Comparison of ENCODE assay signal across 22 mouse cellular contexts in the genomic region with DNA sequence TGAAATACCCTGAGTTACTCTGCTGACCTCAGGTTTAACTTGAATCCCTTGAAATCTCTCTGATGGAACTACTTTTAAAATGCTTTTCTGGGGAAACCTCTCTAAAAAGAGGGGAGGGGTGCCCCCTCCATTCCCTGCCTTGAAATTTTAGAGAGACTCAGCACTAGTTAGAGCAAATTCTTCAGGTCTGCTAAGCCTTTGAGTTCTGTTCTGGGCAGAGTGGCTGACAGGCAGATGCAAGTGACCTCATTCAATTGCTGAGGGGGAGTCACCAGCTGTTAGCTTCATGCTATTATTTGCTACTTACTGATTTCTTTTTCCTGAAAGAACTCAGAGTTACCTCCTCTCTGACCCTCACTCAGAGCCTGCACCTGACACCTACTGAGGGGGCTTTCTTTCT. TPM values are rescaled to one million over a fixed set of nuclear protein-coding genes. Genes with fewer than 3 reads are reported as not detected.
DNase-seq lines count a peak whose midpoint lies in the region; ATAC-seq and TF ChIP-seq lines count a peak whose summit lies in the region.
"Had no signal": no experiment of that assay in that cellular context is flagged by ENCODE, and none has a peak within 500 bp of the region (broad histone marks: within the 10 kb centered on the region; RNA-seq: fewer than 3 reads in every experiment).

No protein-coding gene starts in this region.

- no peak overlapping the region for H3K4me3 ChIP-seq in embryonic facial prominence, embryonic 14.5 days (ENCODE audit: low read depth, low read length)
- H3K4me3 ChIP-seq in embryonic facial prominence, embryonic 10.5 days, result no peak overlapping the region
- no peak overlapping the region for H3K4me3 ChIP-seq in midbrain, embryonic 11.5 days (ENCODE audit: low read depth, low read length)
- no peak overlapping the region for H3K4me3 ChIP-seq in midbrain, postnatal 0 days (ENCODE audit: low read depth, low read length)
- no peak overlapping the region for H3K4me3 ChIP-seq in hindbrain, embryonic 13.5 days
- H3K4me3 ChIP-seq: embryonic facial prominence, embryonic 15.5 days; forebrain, embryonic 15.5 days; gastrocnemius, adult 2 months; hindbrain, embryonic 12.5 days had no signal

- no peaks in the 10 kb centered on the region for H3K4me1 ChIP-seq in embryonic facial prominence, embryonic 14.5 days (ENCODE audit: control insufficient read depth, insufficient read depth, low read length)
- H3K4me1 ChIP-seq in embryonic facial prominence, embryonic 10.5 days, result no peaks in the 10 kb centered on the region
- H3K4me1 ChIP-seq in midbrain, embryonic 11.5 days (ENCODE audit: control insufficient read depth, insufficient read depth, low read length), result no peaks in the 10 kb centered on the region
- H3K4me1 ChIP-seq in midbrain, postnatal 0 days (ENCODE audit: insufficient read depth, low read length), result no peaks in the 10 kb centered on the region
- no peaks in the 10 kb centered on the region for H3K4me1 ChIP-seq in hindbrain, embryonic 13.5 days (replicated peaks)
- H3K4me1 ChIP-seq: embryonic facial prominence, embryonic 15.5 days; forebrain, embryonic 15.5 days; hindbrain, embryonic 12.5 days had no signal

- ATAC-seq in embryonic facial prominence, embryonic 14.5 days (ENCODE audit: low read depth), result no peak
- ATAC-seq in midbrain, embryonic 11.5 days (ENCODE audit: low FRiP score), result no peak
- no peak for ATAC-seq in midbrain, postnatal 0 days (ENCODE audit: low FRiP score)
- no peak for ATAC-seq in hindbrain, embryonic 13.5 days (ENCODE audit: low FRiP score)
- ATAC-seq: activated CD4-positive, CD25-positive, alpha-beta regulatory T cell, adult 4 months; forebrain, embryonic 15.5 days; hindbrain, embryonic 16.5 days had no signal

- H3K27me3 ChIP-seq in embryonic facial prominence, embryonic 14.5 days (replicated peaks; ENCODE audit: control insufficient read depth, insufficient read depth, low read length), result no peaks in the 10 kb centered on the region
- no peaks in the 10 kb centered on the region for H3K27me3 ChIP-seq in embryonic facial prominence, embryonic 10.5 days (replicated peaks; ENCODE audit: low read depth, poor library complexity, severe bottlenecking)
- H3K27me3 ChIP-seq in midbrain, embryonic 11.5 days (ENCODE audit: control insufficient read depth, insufficient read depth, low read length), result no peaks in the 10 kb centered on the region
- H3K27me3 ChIP-seq in midbrain, postnatal 0 days (ENCODE audit: insufficient read depth, low read length), result no peaks in the 10 kb centered on the region
- no peaks in the 10 kb centered on the region for H3K27me3 ChIP-seq in hindbrain, embryonic 13.5 days
- H3K27me3 ChIP-seq: embryonic facial prominence, embryonic 15.5 days; forebrain, embryonic 15.5 days; hindbrain, embryonic 12.5 days had no signal

- TF ChIP-seq CTCF in midbrain, postnatal 0 days (IDR thresholded peaks at IDR 0.05), result no peak

- no peaks in the 10 kb centered on the region for H3K36me3 ChIP-seq in embryonic facial prominence, embryonic 14.5 days (ENCODE audit: control insufficient read depth, insufficient read depth, low read length)
- H3K36me3 ChIP-seq in embryonic facial prominence, embryonic 10.5 days (replicated peaks), result no peaks in the 10 kb centered on the region
- no peaks in the 10 kb centered on the region for H3K36me3 ChIP-seq in midbrain, embryonic 11.5 days (ENCODE audit: control insufficient read depth, insufficient read depth, low read length)
- no peaks in the 10 kb centered on the region for H3K36me3 ChIP-seq in midbrain, postnatal 0 days (ENCODE audit: insufficient read depth, low read length)
- H3K36me3 ChIP-seq in hindbrain, embryonic 13.5 days, result no peaks in the 10 kb centered on the region
- H3K36me3 ChIP-seq: embryonic facial prominence, embryonic 15.5 days; forebrain, embryonic 15.5 days; hindbrain, embryonic 12.5 days had no signal

- H3K27ac ChIP-seq in embryonic facial prominence, embryonic 14.5 days (replicated peaks; ENCODE audit: low read depth, low read length), result no peak overlapping the region
- H3K27ac ChIP-seq in embryonic facial prominence, embryonic 10.5 days (replicated peaks), result no peak overlapping the region
- H3K27ac ChIP-seq in midbrain, embryonic 11.5 days (ENCODE audit: low read depth, low read length), result no peak overlapping the region
- no peak overlapping the region for H3K27ac ChIP-seq in midbrain, postnatal 0 days (ENCODE audit: low read depth, low read length)
- no peak overlapping the region for H3K27ac ChIP-seq in hindbrain, embryonic 13.5 days
- H3K27ac ChIP-seq: embryonic facial prominence, embryonic 15.5 days; forebrain, embryonic 15.5 days; gastrocnemius, adult 2 months; hindbrain, embryonic 12.5 days had no signal

- no peak overlapping the region for H3K4me2 ChIP-seq in embryonic facial prominence, embryonic 14.5 days (ENCODE audit: low read depth, low read length)
- H3K4me2 ChIP-seq in midbrain, embryonic 11.5 days, result no peak overlapping the region
- no peak overlapping the region for H3K4me2 ChIP-seq in midbrain, postnatal 0 days (ENCODE audit: low read depth, low read length, poor library complexity, severe bottlenecking)
- H3K4me2 ChIP-seq in hindbrain, embryonic 13.5 days, result no peak overlapping the region
- H3K4me2 ChIP-seq: embryonic facial prominence, embryonic 15.5 days; forebrain, embryonic 15.5 days; heart, embryonic 11.5 days; hindbrain, embryonic 12.5 days had no signal

- peak; percentile 38 for DNase-seq in embryonic facial prominence, embryonic 14.5 days (ENCODE audit: low spot score)
- DNase-seq in embryonic facial prominence, embryonic 10.5 days (ENCODE audit: low spot score), result no peak
- peak; percentile 75 for DNase-seq in midbrain, embryonic 11.5 days (ENCODE audit: low spot score, missing footprints)
- DNase-seq in midbrain, postnatal 0 days (ENCODE audit: low spot score), result no peak
- peak; percentile 23 to 41 for DNase-seq in right cerebral cortex, adult 2 months (ENCODE audit: low spot score in 2 of 2)
- DNase-seq in right cerebral cortex, postnatal 14 days, result no peak
- peak; percentile 17 for DNase-seq in retina, postnatal 1 day
- DNase-seq: adrenal gland, adult 8-10 months; adrenal gland, postnatal 25 days; cerebellum, adult 11 months; cerebellum, adult 2 months; cerebellum, adult 9-11 months; cerebellum, postnatal 25 days; gastrocnemius, adult 2 months; gastrocnemius, postnatal 14 days had no signal

- no peaks in the 10 kb centered on the region for H3K9me3 ChIP-seq in embryonic facial prominence, embryonic 14.5 days (ENCODE audit: control insufficient read depth, low read length)
- H3K9me3 ChIP-seq in embryonic facial prominence, embryonic 10.5 days, result no peaks in the 10 kb centered on the region
- no peaks in the 10 kb centered on the region for H3K9me3 ChIP-seq in midbrain, embryonic 11.5 days (ENCODE audit: control insufficient read depth, low read length)
- H3K9me3 ChIP-seq in midbrain, postnatal 0 days (ENCODE audit: low read length), result no peaks in the 10 kb centered on the region
- H3K9me3 ChIP-seq in hindbrain, embryonic 13.5 days, result no peaks in the 10 kb centered on the region
- H3K9me3 ChIP-seq: embryonic facial prominence, embryonic 15.5 days; forebrain, embryonic 15.5 days; hindbrain, embryonic 12.5 days had no signal

- H3K9ac ChIP-seq in embryonic facial prominence, embryonic 14.5 days (ENCODE audit: low read depth, low read length), result no peak overlapping the region
- no peak overlapping the region for H3K9ac ChIP-seq in midbrain, embryonic 11.5 days (ENCODE audit: low read length)
- H3K9ac ChIP-seq in midbrain, postnatal 0 days (replicated peaks; ENCODE audit: low read length, poor library complexity, severe bottlenecking), result no peak overlapping the region
- H3K9ac ChIP-seq in hindbrain, embryonic 13.5 days, result no peak overlapping the region
- H3K9ac ChIP-seq: embryonic facial prominence, embryonic 15.5 days; forebrain, embryonic 15.5 days; hindbrain, embryonic 12.5 days had no signal

RNA-seq across cellular contexts. Expression of a gene that starts 43.5 kb away (rescaled TPM):
- polyA plus RNA-seq in embryonic facial prominence, embryonic 14.5 days (2014; fragmentation: Nextera tagmentation; extraction: Ambion mirVana), result 32.7 and 33.6 TPM in 2 replicates
- 20.1 and 20.6 TPM in 2 replicates for polyA plus RNA-seq in embryonic facial prominence, embryonic 10.5 days (2016; fragmentation: Nextera tagmentation; extraction: Ambion mirVana)
- polyA plus RNA-seq in midbrain, embryonic 11.5 days (2014; fragmentation: Nextera tagmentation; extraction: Ambion mirVana), result 21.2 and 21.7 TPM in 2 replicates
- total RNA-seq in midbrain, postnatal 0 days (2014; rRNA removed), result 16.8 and 27.8 TPM in 2 replicates
- polyA plus RNA-seq in midbrain, postnatal 0 days (2015; fragmentation: Nextera tagmentation; extraction: Ambion mirVana), result 19.6 and 20.1 TPM in 2 replicates
- polyA plus RNA-seq in hindbrain, embryonic 13.5 days (2015; fragmentation: Nextera tagmentation; extraction: Ambion mirVana), result 18.8 and 20.1 TPM in 2 replicates

Comparison
In these comparisons a context has a peak if more than half of its experiments do, and no peak if none do; other contexts are left out.
1. DNase-seq: peak in embryonic facial prominence, embryonic 14.5 days (single experiment), midbrain, embryonic 11.5 days (single experiment), right cerebral cortex, adult 2 months (2 of 2) and retina, postnatal 1 day (single experiment); none in embryonic facial prominence, embryonic 10.5 days (single experiment), midbrain, postnatal 0 days (single experiment) and right cerebral cortex, postnatal 14 days (single experiment).